Comparison of ENCODE assay signal across 8 mouse cellular contexts in the genomic region with DNA sequence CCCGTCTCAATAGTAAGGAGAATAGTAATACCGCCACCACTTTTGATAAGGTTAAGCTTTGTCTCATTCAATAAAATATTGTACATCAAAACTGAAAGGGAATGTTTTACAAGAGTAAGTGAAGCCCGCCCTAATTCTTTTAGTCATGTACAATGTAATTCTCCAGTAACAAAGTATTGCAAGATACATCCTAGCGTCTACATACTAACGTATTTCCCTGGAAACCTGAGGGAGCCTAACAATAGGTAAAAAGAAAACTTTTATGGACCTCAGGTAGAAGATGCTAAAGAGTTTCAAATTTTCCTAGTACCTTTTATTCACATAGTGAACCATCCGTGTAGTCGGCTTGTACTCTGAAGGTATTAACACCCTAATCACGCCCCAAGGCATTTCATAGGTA. TPM values are rescaled to one million over a fixed set of nuclear protein-coding genes. Genes with fewer than 3 reads are reported as not detected.
DNase-seq lines count a peak whose midpoint lies in the region; ATAC-seq and TF ChIP-seq lines count a peak whose summit lies in the region.

No protein-coding gene starts in this region.

- no peak for TF ChIP-seq CTCF in kidney, postnatal 0 days (IDR thresholded peaks at IDR 0.05; ENCODE audit: low read depth)
- no peak for TF ChIP-seq CTCF in bone marrow macrophage, adult 2 months (IDR thresholded peaks at IDR 0.05; ENCODE audit: low read depth, low read length)

- ATAC-seq in kidney, postnatal 0 days (replicated peaks; ENCODE audit: low FRiP score, low read depth), result no peak
- ATAC-seq in hindbrain, embryonic 13.5 days (ENCODE audit: low FRiP score), result no peak
- ATAC-seq in midbrain, embryonic 14.5 days (ENCODE audit: low FRiP score, low TSS enrichment), result no peak

- 0 out of 2 replicates have a peak overlapping the region, but pooled peaks have one; percentile 80 for H3K9ac ChIP-seq in kidney, postnatal 0 days (ENCODE audit: low read depth, low read length)
- H3K9ac ChIP-seq in hindbrain, embryonic 13.5 days, result peak overlapping the region; percentile 55
- peak overlapping the region; percentile 74; the same call in 1 of the 2 replicates for H3K9ac ChIP-seq in midbrain, embryonic 14.5 days (replicated peaks; ENCODE audit: low read length)

- no peaks in the 10 kb centered on the region for H3K27me3 ChIP-seq in kidney, postnatal 0 days (ENCODE audit: insufficient read depth, low read length)
- no peaks in the 10 kb centered on the region; the same call in 1 of the 2 replicates for H3K27me3 ChIP-seq in hindbrain, embryonic 13.5 days
- no peaks in the 10 kb centered on the region for H3K27me3 ChIP-seq in midbrain, embryonic 14.5 days (ENCODE audit: control insufficient read depth, insufficient read depth, low read length)

- intact Hi-C loops in left cerebral cortex, postnatal 4 days (cut with DNase I), result no loop called here

- no peaks in the 10 kb centered on the region for H3K36me3 ChIP-seq in kidney, postnatal 0 days (ENCODE audit: insufficient read depth, low read length)
- H3K36me3 ChIP-seq in hindbrain, embryonic 13.5 days, result no peaks in the 10 kb centered on the region
- no peaks in the 10 kb centered on the region for H3K36me3 ChIP-seq in midbrain, embryonic 14.5 days (ENCODE audit: control insufficient read depth, insufficient read depth, low read length)

- H3K27ac ChIP-seq in kidney, postnatal 0 days, result no peak overlapping the region
- no peak overlapping the region for H3K27ac ChIP-seq in bone marrow macrophage, adult 2 months (ENCODE audit: insufficient read depth, low read depth, low read length)
- no peak overlapping the region for H3K27ac ChIP-seq in hindbrain, embryonic 13.5 days
- no peak overlapping the region for H3K27ac ChIP-seq in midbrain, embryonic 14.5 days (replicated peaks; ENCODE audit: low read depth, low read length)

- no peak for TF ChIP-seq POLR2A in bone marrow macrophage, adult 2 months (IDR thresholded peaks at IDR 0.05; ENCODE audit: borderline replicate concordance, low read depth, low read length)

- no peaks in the 10 kb centered on the region for H3K4me1 ChIP-seq in kidney, postnatal 0 days (replicated peaks; ENCODE audit: insufficient read depth, low read length)
- peaks cover 2% of the 10 kb centered on the region; the same call in 1 of the 2 replicates for H3K4me1 ChIP-seq in bone marrow macrophage, adult 2 months (ENCODE audit: control insufficient read depth, insufficient read depth, low read length)
- H3K4me1 ChIP-seq in hindbrain, embryonic 13.5 days (replicated peaks), result peaks cover 17% of the 10 kb centered on the region
- peaks cover 4% of the 10 kb centered on the region; the same call in 1 of the 2 replicates for H3K4me1 ChIP-seq in midbrain, embryonic 14.5 days (ENCODE audit: control insufficient read depth, insufficient read depth, low read length)

- WGBS in kidney, postnatal 0 days, result 32% methylated on average over 8 of the region's 8 CpGs
- WGBS in hindbrain, embryonic 13.5 days, result 23% methylated on average over 8 of the region's 8 CpGs
- 16% methylated on average over 8 of the region's 8 CpGs for WGBS in midbrain, embryonic 14.5 days

- no peaks in the 10 kb centered on the region for H3K9me3 ChIP-seq in kidney, postnatal 0 days (replicated peaks; ENCODE audit: low read length)
- no peaks in the 10 kb centered on the region for H3K9me3 ChIP-seq in hindbrain, embryonic 13.5 days
- no peaks in the 10 kb centered on the region for H3K9me3 ChIP-seq in midbrain, embryonic 14.5 days (ENCODE audit: control insufficient read depth, low read length)

- peak overlapping the region; percentile 59 for H3K4me3 ChIP-seq in kidney, postnatal 0 days (replicated peaks; ENCODE audit: low read depth, low read length)
- H3K4me3 ChIP-seq in bone marrow macrophage, adult 2 months (ENCODE audit: insufficient read depth, low read length), result peak overlapping the region; percentile 48
- peak overlapping the region; percentile 63 for H3K4me3 ChIP-seq in hindbrain, embryonic 13.5 days
- peak overlapping the region; percentile 57 for H3K4me3 ChIP-seq in midbrain, embryonic 14.5 days (replicated peaks; ENCODE audit: low read depth, low read length)

- peak; percentile 5 for DNase-seq in kidney, postnatal 0 days (ENCODE audit: low spot score)
- no peak for DNase-seq in kidney, postnatal 25 days
- DNase-seq in midbrain, embryonic 14.5 days, result peak; percentile 32
- no peak for DNase-seq in left cerebral cortex, postnatal 4 days
- no peak for DNase-seq in gastrocnemius, adult 8-10 months (ENCODE audit: low spot score in 2 of 2)
- no peak for DNase-seq in right cerebral cortex, postnatal 36 days (ENCODE audit: low spot score in 2 of 2)

- H3K4me2 ChIP-seq in kidney, postnatal 0 days (ENCODE audit: low read length), result peak overlapping the region; percentile 55
- H3K4me2 ChIP-seq in hindbrain, embryonic 13.5 days, result peak overlapping the region; percentile 61
- H3K4me2 ChIP-seq in midbrain, embryonic 14.5 days (ENCODE audit: low read length), result peak overlapping the region; percentile 62

RNA-seq across cellular contexts. Expression of a gene that starts 1.4 kb away (rescaled TPM):
- 9.6 and 10.4 TPM in 2 replicates for polyA plus RNA-seq in kidney, postnatal 0 days (2015; fragmentation: Nextera tagmentation; extraction: Ambion mirVana)
- 13.8 and 14.9 TPM in 2 replicates for polyA plus RNA-seq in bone marrow macrophage, adult 2 months (2012; ENCODE audit: insufficient read depth, insufficient read length, missing spikeins)
- polyA plus RNA-seq in hindbrain, embryonic 13.5 days (2015; fragmentation: Nextera tagmentation; extraction: Ambion mirVana), result 12.6 and 13.1 TPM in 2 replicates
- 17.8 and 24.8 TPM in 2 replicates for polyA plus RNA-seq in midbrain, embryonic 14.5 days (2014; fragmentation: Nextera tagmentation; extraction: Ambion mirVana)
- total RNA-seq in left cerebral cortex, postnatal 4 days (2021), result 10 to 100 TPM; 58.0 to 59.1 TPM
- 10 to 100 TPM; 21.0 to 24.9 (median 24.1) TPM for total RNA-seq in gastrocnemius, adult 8-10 months (2022)

Comparison
In these comparisons a context has a peak if more than half of its experiments do, and no peak if none do; other contexts are left out.
1. DNase-seq: peak in kidney, postnatal 0 days (single experiment) and midbrain, embryonic 14.5 days (single experiment); none in kidney, postnatal 25 days (0 of 2), left cerebral cortex, postnatal 4 days (single experiment), gastrocnemius, adult 8-10 months (0 of 2) and right cerebral cortex, postnatal 36 days (0 of 2).
2. Peak in every context shown above with its lines, with median percentiles within 50 percentile points of each other: H3K4me2 ChIP-seq, H3K4me3 ChIP-seq and H3K9ac ChIP-seq.